Comparison of ENCODE assay signal across 8 mouse cellular contexts in the genomic region with DNA sequence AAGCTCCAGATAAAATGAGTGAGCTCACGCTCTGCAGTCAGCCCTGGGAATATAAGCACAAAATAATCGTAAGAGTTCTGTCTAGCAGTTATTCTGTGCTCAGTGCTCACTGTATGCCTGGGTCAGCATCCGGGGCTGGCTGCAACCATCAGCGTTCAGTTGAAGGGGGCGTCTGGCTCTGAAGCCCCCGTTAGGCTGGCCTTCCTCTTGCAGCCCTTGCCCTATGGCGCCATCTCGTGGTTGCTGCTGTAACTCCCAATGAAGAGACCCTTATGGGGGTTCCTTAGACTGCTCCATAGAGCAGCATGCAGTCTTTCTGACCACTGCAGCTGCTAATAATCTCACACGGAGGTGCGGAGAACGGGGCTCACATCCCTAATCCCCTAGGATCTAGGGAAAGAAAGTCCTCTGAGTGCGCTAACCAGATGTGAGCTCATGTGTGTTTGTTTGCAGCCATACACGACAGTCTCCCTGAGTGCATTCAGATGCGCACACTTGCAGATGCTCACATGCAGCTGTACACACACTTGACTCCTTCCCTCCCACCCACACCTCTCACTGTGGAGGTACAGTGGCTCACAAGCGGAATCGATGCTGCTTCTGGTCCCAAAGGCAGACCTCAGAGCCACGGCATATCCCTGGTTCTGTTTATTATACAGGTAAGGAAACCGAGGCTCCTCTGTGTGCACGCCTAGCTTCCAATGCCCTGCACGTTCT. TPM values are rescaled to one million over a fixed set of nuclear protein-coding genes. Genes with fewer than 3 reads are reported as not detected.
DNase-seq lines count a peak whose midpoint lies in the region; ATAC-seq and TF ChIP-seq lines count a peak whose summit lies in the region.

No protein-coding gene starts in this region.

- H3K9ac ChIP-seq in hindbrain, postnatal 0 days (replicated peaks; ENCODE audit: low read length), result no peak overlapping the region

- H3K4me1 ChIP-seq in hindbrain, postnatal 0 days (ENCODE audit: insufficient read depth, low read length), result no peaks in the 10 kb centered on the region; the same call in 1 of the 2 replicates
- H3K4me1 ChIP-seq in small intestine, adult 2 months (ENCODE audit: control insufficient read depth, insufficient read depth, insufficient read length, low read length), result peaks cover 5% of the 10 kb centered on the region

- TF ChIP-seq POLR2A in small intestine, adult 2 months (IDR thresholded peaks at IDR 0.05; ENCODE audit: low read depth, low read length), result no peak

- H3K27ac ChIP-seq in hindbrain, postnatal 0 days, result no peak overlapping the region
- no peak overlapping the region for H3K27ac ChIP-seq in small intestine, adult 2 months (ENCODE audit: insufficient read depth, low read depth, low read length)

- 29% methylated on average over 20 of the region's 20 CpGs for WGBS in hindbrain, postnatal 0 days
- 32% methylated on average over 20 of the region's 20 CpGs for WGBS in small intestine, adult 2 months

- H3K27me3 ChIP-seq in hindbrain, postnatal 0 days (ENCODE audit: insufficient read depth, low read length), result no peaks in the 10 kb centered on the region
- H3K27me3 ChIP-seq in small intestine, adult 2 months (ENCODE audit: control insufficient read depth, insufficient read depth, low read length), result no peaks in the 10 kb centered on the region

- H3K9me3 ChIP-seq in hindbrain, postnatal 0 days (ENCODE audit: low read length), result no peaks in the 10 kb centered on the region

- peaks cover 13% of the 10 kb centered on the region for H3K36me3 ChIP-seq in hindbrain, postnatal 0 days (ENCODE audit: insufficient read depth, low read length)
- peaks cover 18% of the 10 kb centered on the region for H3K36me3 ChIP-seq in small intestine, adult 2 months (ENCODE audit: control insufficient read depth, insufficient read depth, low read length)

- intact Hi-C loops in left cerebral cortex, postnatal 10 days (cut with DNase I), result no loop called here

- ATAC-seq in hindbrain, postnatal 0 days, result peak; percentile 92
- peak; percentile 68 for ATAC-seq in megakaryocyte-erythroid progenitor cell, adult 5-6 weeks (replicated peaks; ENCODE audit: low FRiP score, low TSS enrichment, poor library complexity, severe bottlenecking)

- DNase-seq in adrenal gland, adult (ENCODE audit: inconsistent age in 2 of 2, low spot score in 1 of 2), result peak; percentile 39 to 71
- DNase-seq in adrenal gland, adult 8-10 months, result no peak
- DNase-seq in cerebellum, postnatal 25 days, result peak; percentile 72 to 82
- DNase-seq in gastrocnemius, adult 18-20 months (ENCODE audit: low spot score), result peak; percentile 43
- DNase-seq in hindbrain, postnatal 0 days (ENCODE audit: low spot score), result peak; percentile 92
- peak; percentile 64 to 85 for DNase-seq in left cerebral cortex, postnatal 10 days (ENCODE audit: extremely low spot score in 1 of 2, low spot score in 2 of 2)

- peak; percentile 98 for TF ChIP-seq CTCF in hindbrain, postnatal 0 days (IDR thresholded peaks at IDR 0.05; ENCODE audit: low read depth)
- peak; percentile 85; the same call in 1 of the 2 replicates for TF ChIP-seq CTCF in small intestine, adult 2 months (IDR thresholded peaks at IDR 0.05; ENCODE audit: extremely low read depth, insufficient read length, insufficient replicate concordance, low read depth, low read length)

- no peak overlapping the region for H3K4me3 ChIP-seq in hindbrain, postnatal 0 days (ENCODE audit: low read length)
- H3K4me3 ChIP-seq in small intestine, adult 2 months (ENCODE audit: low read depth, low read length), result no peak overlapping the region

- peak overlapping the region; percentile 35 for H3K4me2 ChIP-seq in hindbrain, postnatal 0 days (ENCODE audit: low read depth, low read length)

RNA-seq across cellular contexts. Expression of a gene that starts 39.7 kb away (rescaled TPM):
- total RNA-seq in adrenal gland, adult 8-10 months (2022), result 10 to 100 TPM; 23.4 to 33.2 (median 27.0) TPM
- total RNA-seq in gastrocnemius, adult 18-20 months (2021), result 10 to 100 TPM; 24.9 to 26.3 TPM
- 11.4 and 16.8 TPM in 2 replicates for total RNA-seq in hindbrain, postnatal 0 days (2014; rRNA removed)
- polyA plus RNA-seq in hindbrain, postnatal 0 days (2015; fragmentation: Nextera tagmentation; extraction: Ambion mirVana), result 12.6 and 13.7 TPM in 2 replicates
- 10 to 100 TPM; 23.2 to 27.0 TPM for total RNA-seq in left cerebral cortex, postnatal 10 days (2021)
- total RNA-seq in megakaryocyte-erythroid progenitor cell, adult 5-6 weeks (2014; fragmentation: Nextera tagmentation), result 50.0 and 64.2 TPM in 2 replicates
- 152 and 155 TPM in 2 replicates for total RNA-seq in megakaryocyte-erythroid progenitor cell, adult 5-6 weeks (2017)
- 0.65 and 1.4 TPM in 2 replicates for polyA plus RNA-seq in small intestine, adult 2 months (2012; rRNA removed)
